Mouse (Mus musculus): ENCODE measurements around the gene Slco1a5. TPM values are rescaled to one million over a fixed set of nuclear protein-coding genes. Genes with fewer than 3 reads are reported as not detected.

Slco1a5 gene
- polyA plus RNA-seq (2014; fragmentation: Nextera tagmentation; extraction: Ambion mirVana), result 0.29 TPM in 1 of 2 replicates, not detected in the other

GRCm38 (mm10) chr6:142322881-142323280 lies at the start of gene Slco1a5:
Slco1a5 (minus strand) TSS chr6:142322981.
- Histone ChIP-seq H3K9me3 (ENCODE audit: control insufficient read depth, low read depth, low read length) (no peaks in the 10 kb centered on the region), H3K9ac (replicated peaks; ENCODE audit: low read depth, low read length) (no peak within 1 kb of the TSS), H3K27ac (ENCODE audit: low read length) (no peak within 1 kb of the TSS), H3K27me3 (ENCODE audit: control insufficient read depth, insufficient read depth, low read length) (no peaks in the 10 kb centered on the region), H3K4me1 (ENCODE audit: control insufficient read depth, insufficient read depth, low read length) (no peaks in the 10 kb centered on the region), H3K4me3 (ENCODE audit: low read depth, low read length) (no peak within 1 kb of the TSS), H3K36me3 (ENCODE audit: control insufficient read depth, insufficient read depth, low read length) (no peaks in the 10 kb centered on the region), H3K4me2 (replicated peaks; ENCODE audit: low read depth, low read length) (no peak within 1 kb of the TSS)
- 21% methylated on average over 4 of the region's 4 CpGs for WGBS
- no peak for ATAC-seq (ENCODE audit: insufficient number of reproducible peaks, insufficient read depth, low FRiP score, low read depth)

- no peak overlapping the region for H3K27ac ChIP-seq (ENCODE audit: low read length)
- ATAC-seq (ENCODE audit: insufficient number of reproducible peaks, insufficient read depth, low FRiP score, low read depth), result no peak
- no peaks in the 10 kb centered on the region for H3K9me3 ChIP-seq (ENCODE audit: control insufficient read depth, low read depth, low read length)
- H3K27me3 ChIP-seq (ENCODE audit: control insufficient read depth, insufficient read depth, low read length), result no peaks in the 10 kb centered on the region
- no peak overlapping the region for H3K9ac ChIP-seq (replicated peaks; ENCODE audit: low read depth, low read length)
- 89% methylated on average over 3 of the region's 3 CpGs for WGBS
- H3K36me3 ChIP-seq (ENCODE audit: control insufficient read depth, insufficient read depth, low read length), result peaks cover 17% of the 10 kb centered on the region
- no peaks in the 10 kb centered on the region for H3K4me1 ChIP-seq (ENCODE audit: control insufficient read depth, insufficient read depth, low read length)
- no peak overlapping the region for H3K4me3 ChIP-seq (ENCODE audit: low read depth, low read length)
- H3K4me2 ChIP-seq (replicated peaks; ENCODE audit: low read depth, low read length), result no peak overlapping the region
These were observed 46.8 kb upstream of the Slco1a5 start for GRCm38 (mm10) chr6:142369568-142369967.

- H3K36me3 ChIP-seq (ENCODE audit: control insufficient read depth, insufficient read depth, low read length), result peaks cover 27% of the 10 kb centered on the region
- H3K4me1 ChIP-seq (ENCODE audit: control insufficient read depth, insufficient read depth, low read length), result no peaks in the 10 kb centered on the region
- H3K27ac ChIP-seq (ENCODE audit: low read length), result no peak overlapping the region
- H3K9me3 ChIP-seq (ENCODE audit: control insufficient read depth, low read depth, low read length), result no peaks in the 10 kb centered on the region
- WGBS, result 81% methylated on average over 3 of the region's 3 CpGs
- no peak overlapping the region for H3K4me2 ChIP-seq (replicated peaks; ENCODE audit: low read depth, low read length)
- no peaks in the 10 kb centered on the region for H3K27me3 ChIP-seq (ENCODE audit: control insufficient read depth, insufficient read depth, low read length)
- no peak overlapping the region for H3K9ac ChIP-seq (replicated peaks; ENCODE audit: low read depth, low read length)
- H3K4me3 ChIP-seq (ENCODE audit: low read depth, low read length), result no peak overlapping the region
- ATAC-seq (ENCODE audit: insufficient number of reproducible peaks, insufficient read depth, low FRiP score, low read depth), result no peak
These were observed 44.8 kb upstream of the Slco1a5 start for GRCm38 (mm10) chr6:142367565-142367964.

GRCm38 (mm10) chr6:142366473-142367018 lies 43.8 kb upstream of the Slco1a5 start:
- no peak overlapping the region for H3K4me2 ChIP-seq (replicated peaks; ENCODE audit: low read depth, low read length)
- no peak overlapping the region for H3K4me3 ChIP-seq (ENCODE audit: low read depth, low read length)
- no peaks in the 10 kb centered on the region for H3K27me3 ChIP-seq (ENCODE audit: control insufficient read depth, insufficient read depth, low read length)
- H3K9ac ChIP-seq (replicated peaks; ENCODE audit: low read depth, low read length), result no peak overlapping the region
- WGBS, result 93% methylated on average over 10 of the region's 10 CpGs
- no peak overlapping the region for H3K27ac ChIP-seq (ENCODE audit: low read length)
- H3K36me3 ChIP-seq (ENCODE audit: control insufficient read depth, insufficient read depth, low read length), result peaks cover 27% of the 10 kb centered on the region
- no peak for ATAC-seq (ENCODE audit: insufficient number of reproducible peaks, insufficient read depth, low FRiP score, low read depth)
- H3K4me1 ChIP-seq (ENCODE audit: control insufficient read depth, insufficient read depth, low read length), result no peaks in the 10 kb centered on the region
- H3K9me3 ChIP-seq (ENCODE audit: control insufficient read depth, low read depth, low read length), result no peaks in the 10 kb centered on the region

GRCm38 (mm10) chr6:142365742-142366472 lies 43.1 kb upstream of the Slco1a5 start:
- ATAC-seq (ENCODE audit: insufficient number of reproducible peaks, insufficient read depth, low FRiP score, low read depth), result no peak
- Histone ChIP-seq H3K27me3 (ENCODE audit: control insufficient read depth, insufficient read depth, low read length) (no peaks in the 10 kb centered on the region), H3K4me2 (replicated peaks; ENCODE audit: low read depth, low read length) (no peak overlapping the region), H3K27ac (ENCODE audit: low read length) (no peak overlapping the region), H3K9ac (replicated peaks; ENCODE audit: low read depth, low read length) (no peak overlapping the region), H3K4me3 (ENCODE audit: low read depth, low read length) (no peak overlapping the region), H3K9me3 (ENCODE audit: control insufficient read depth, low read depth, low read length) (no peaks in the 10 kb centered on the region), H3K4me1 (ENCODE audit: control insufficient read depth, insufficient read depth, low read length) (no peaks in the 10 kb centered on the region), H3K36me3 (ENCODE audit: control insufficient read depth, insufficient read depth, low read length) (peaks cover 31% of the 10 kb centered on the region)
- 84% methylated on average over 8 of the region's 8 CpGs for WGBS

GRCm38 (mm10) chr6:142363019-142363576 lies 40.3 kb upstream of the Slco1a5 start:
- Histone ChIP-seq H3K27me3 (ENCODE audit: control insufficient read depth, insufficient read depth, low read length) (no peaks in the 10 kb centered on the region), H3K4me3 (ENCODE audit: low read depth, low read length) (no peak overlapping the region), H3K27ac (ENCODE audit: low read length) (no peak overlapping the region), H3K9me3 (ENCODE audit: control insufficient read depth, low read depth, low read length) (no peaks in the 10 kb centered on the region), H3K36me3 (ENCODE audit: control insufficient read depth, insufficient read depth, low read length) (peaks cover 36% of the 10 kb centered on the region), H3K4me2 (replicated peaks; ENCODE audit: low read depth, low read length) (no peak overlapping the region), H3K9ac (replicated peaks; ENCODE audit: low read depth, low read length) (no peak overlapping the region), H3K4me1 (ENCODE audit: control insufficient read depth, insufficient read depth, low read length) (no peaks in the 10 kb centered on the region)
- no peak for ATAC-seq (ENCODE audit: insufficient number of reproducible peaks, insufficient read depth, low FRiP score, low read depth)
- WGBS, result 68% methylated on average over 9 of the region's 9 CpGs

- 92% methylated on average over 6 of the region's 6 CpGs for WGBS
- Histone ChIP-seq H3K4me1 (ENCODE audit: control insufficient read depth, insufficient read depth, low read length) (no peaks in the 10 kb centered on the region), H3K9me3 (ENCODE audit: control insufficient read depth, low read depth, low read length) (no peaks in the 10 kb centered on the region), H3K9ac (replicated peaks; ENCODE audit: low read depth, low read length) (no peak overlapping the region), H3K27ac (ENCODE audit: low read length) (no peak overlapping the region), H3K36me3 (ENCODE audit: control insufficient read depth, insufficient read depth, low read length) (peaks cover 34% of the 10 kb centered on the region), H3K4me3 (ENCODE audit: low read depth, low read length) (no peak overlapping the region), H3K4me2 (replicated peaks; ENCODE audit: low read depth, low read length) (no peak overlapping the region), H3K27me3 (ENCODE audit: control insufficient read depth, insufficient read depth, low read length) (no peaks in the 10 kb centered on the region)
- no peak for ATAC-seq (ENCODE audit: insufficient number of reproducible peaks, insufficient read depth, low FRiP score, low read depth)
These were observed 39.3 kb upstream of the Slco1a5 start for GRCm38 (mm10) chr6:142362036-142362435.

GRCm38 (mm10) chr6:142357106-142357505 lies 34.3 kb upstream of the Slco1a5 start:
- Histone ChIP-seq H3K36me3 (ENCODE audit: control insufficient read depth, insufficient read depth, low read length) (peaks cover 32% of the 10 kb centered on the region), H3K9ac (replicated peaks; ENCODE audit: low read depth, low read length) (no peak overlapping the region), H3K4me2 (replicated peaks; ENCODE audit: low read depth, low read length) (no peak overlapping the region), H3K4me1 (ENCODE audit: control insufficient read depth, insufficient read depth, low read length) (no peaks in the 10 kb centered on the region), H3K27me3 (ENCODE audit: control insufficient read depth, insufficient read depth, low read length) (no peaks in the 10 kb centered on the region), H3K4me3 (ENCODE audit: low read depth, low read length) (no peak overlapping the region), H3K9me3 (ENCODE audit: control insufficient read depth, low read depth, low read length) (no peaks in the 10 kb centered on the region), H3K27ac (ENCODE audit: low read length) (no peak overlapping the region)
- no peak for ATAC-seq (ENCODE audit: insufficient number of reproducible peaks, insufficient read depth, low FRiP score, low read depth)
- 80% methylated on average over 7 of the region's 7 CpGs for WGBS

Data from stomach, embryonic 14.5 days (tissue).